Mouse (Mus musculus) megakaryocyte, embryonic 14.5 days (primary cell): ENCODE data around the gene Tmem248. TPM values are rescaled to one million over a fixed set of nuclear protein-coding genes. Genes with fewer than 3 reads are reported as not detected.

ENCODE experiments used
- H3K27me3 ChIP-seq: replicated peaks from 2 replicates; pipeline ENCODE3; 2012; ENCODE audit warnings: inconsistent platforms
- H3K36me3 ChIP-seq: replicated peaks from 2 replicates; pipeline ENCODE3; 2012; ENCODE audit warnings: low read length, inconsistent platforms, mixed read lengths
- H3K4me1 ChIP-seq: 2 replicates; pipeline ENCODE4 v1.6.1; 2012; ENCODE audit warnings: inconsistent platforms
- H3K4me3 ChIP-seq: replicated peaks from 2 replicates; pipeline ENCODE3; 2012; ENCODE audit warnings: moderate library complexity, mild to moderate bottlenecking, inconsistent platforms
- H3K9me3 ChIP-seq: 2 replicates; pipeline ENCODE4 v1.6.1; 2012; ENCODE audit warnings: inconsistent platforms
- FLI1 ChIP-seq: IDR thresholded peaks from 2 replicates; pipeline ENCODE4 v1.6.1; 2012; ENCODE audit warnings: low read length, inconsistent platforms, mixed read lengths
- GATA1 ChIP-seq: IDR thresholded peaks from 3 replicates; pipeline ENCODE4 v1.6.1; 2012; ENCODE audit warnings: mixed read lengths, low read length, inconsistent platforms, borderline replicate concordance
- polyA plus RNA-seq: library from polyadenylated mRNA; stranded (reverse); fragments of >175 nt; gene quantifications from 2 replicates; pipeline ENCODE4 v1.2.3, GENCODE M21; 2012; ENCODE audit warnings: low replicate concordance; ENCODE audit not compliant: insufficient read depth

Tmem248 gene
- polyA plus RNA-seq, 1 experiment = 29.8 TPM

DNA sequence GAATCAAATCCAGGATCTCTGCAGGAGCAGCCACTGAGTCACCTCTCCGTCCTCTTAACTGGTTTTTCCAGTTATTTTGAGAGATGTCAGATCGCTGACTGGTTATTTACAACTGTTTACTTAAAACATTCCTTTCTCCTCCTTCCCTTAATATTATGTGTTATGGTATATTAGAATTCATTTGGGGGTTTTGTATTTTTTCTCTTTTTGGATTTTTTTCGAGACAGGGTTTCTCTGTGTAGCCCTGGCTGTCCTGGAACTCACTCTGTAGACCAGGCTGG is 34.4 kb upstream of the Tmem248 start:
- peaks cover 66% of the 10 kb centered on the region for H3K36me3 ChIP-seq
- no peaks in the 10 kb centered on the region for H3K27me3 ChIP-seq
- no peaks in the 10 kb centered on the region for H3K9me3 ChIP-seq
- H3K4me3 ChIP-seq = peak overlapping the region; percentile 50
- peaks cover 91% of the 10 kb centered on the region for H3K4me1 ChIP-seq
- no peak for TF ChIP-seq GATA1

GRCm38 (mm10) chr5:130184193-130184856 is 32.6 kb upstream of the Tmem248 start:
- peaks cover 86% of the 10 kb centered on the region for H3K4me1 ChIP-seq
- TF ChIP-seq FLI1 = no peak
- no peak for TF ChIP-seq GATA1
- H3K27me3 ChIP-seq = no peaks in the 10 kb centered on the region
- peak overlapping the region; percentile 46 for H3K4me3 ChIP-seq
- H3K9me3 ChIP-seq = no peaks in the 10 kb centered on the region
- peaks cover 79% of the 10 kb centered on the region for H3K36me3 ChIP-seq

DNA sequence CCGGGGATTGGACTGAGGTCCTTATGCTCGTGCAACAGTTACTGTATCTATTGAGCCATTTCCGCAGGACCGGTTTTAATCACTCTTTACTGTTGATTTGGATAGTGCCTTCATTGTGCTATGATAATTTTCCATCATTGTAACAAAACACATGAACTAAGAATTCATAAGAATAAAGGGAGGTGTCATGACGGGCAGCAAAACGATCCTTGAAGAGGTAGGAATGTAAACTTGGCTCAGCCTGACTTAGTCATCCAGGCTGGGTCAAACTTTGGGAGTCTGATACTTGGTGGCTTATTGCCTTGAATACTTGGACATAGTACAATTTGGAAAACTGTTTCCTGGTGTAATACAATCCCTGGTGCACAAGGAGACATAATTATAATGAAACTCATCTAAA is 31.6 kb upstream of the Tmem248 start:
- peaks cover 81% of the 10 kb centered on the region for H3K4me1 ChIP-seq
- peaks cover 85% of the 10 kb centered on the region for H3K36me3 ChIP-seq
- TF ChIP-seq GATA1 (no peak), FLI1 (no peak)
- H3K9me3 ChIP-seq = no peaks in the 10 kb centered on the region
- H3K4me3 ChIP-seq = no peak overlapping the region
- no peaks in the 10 kb centered on the region for H3K27me3 ChIP-seq

- no peaks in the 10 kb centered on the region for H3K9me3 ChIP-seq
Measured at GRCm38 (mm10) chr5:130187383-130187782, 29.5 kb upstream of the Tmem248 start.

GRCm38 (mm10) chr5:130190909-130191308 is 26.0 kb upstream of the Tmem248 start:
- Histone ChIP-seq H3K9me3 (no peaks in the 10 kb centered on the region), H3K4me3 (no peak overlapping the region), H3K4me1 (peaks cover 68% of the 10 kb centered on the region), H3K27me3 (no peaks in the 10 kb centered on the region), H3K36me3 (peaks cover 97% of the 10 kb centered on the region)
- TF ChIP-seq GATA1 (no peak), FLI1 (no peak)

More at GRCm38 (mm10) chr5:130187383-130187782, 29.5 kb upstream of the Tmem248 start:
- Histone ChIP-seq H3K27me3 (no peaks in the 10 kb centered on the region), H3K4me3 (no peak overlapping the region), H3K36me3 (peaks cover 91% of the 10 kb centered on the region), H3K4me1 (peaks cover 71% of the 10 kb centered on the region)
- no peak for TF ChIP-seq FLI1
- no peak for TF ChIP-seq GATA1

DNA sequence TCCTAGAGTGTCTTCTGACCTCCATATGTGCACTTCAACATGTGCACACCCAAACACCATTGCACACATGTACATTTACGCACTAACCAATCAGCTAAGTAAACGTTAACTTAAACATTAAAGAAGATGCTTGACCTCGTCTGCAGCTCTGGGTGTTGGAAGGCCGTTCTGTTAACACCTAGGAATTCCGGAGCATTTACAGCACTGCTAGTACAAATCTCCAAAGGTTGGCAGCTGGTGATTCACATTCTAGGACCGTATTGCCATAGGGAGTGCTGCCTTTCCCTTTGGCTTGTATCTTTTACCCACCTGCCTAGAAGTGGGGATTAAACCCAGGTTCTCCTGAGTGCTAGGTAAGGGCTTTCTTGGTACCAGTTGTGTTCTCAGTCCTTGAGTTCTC is 25.0 kb upstream of the Tmem248 start:
- no peak overlapping the region for H3K4me3 ChIP-seq
- peaks cover 100% of the 10 kb centered on the region for H3K36me3 ChIP-seq

GRCm38 (mm10) chr5:130192356-130192944 is 24.4 kb upstream of the Tmem248 start:
- no peaks in the 10 kb centered on the region for H3K27me3 ChIP-seq
- no peak overlapping the region for H3K4me3 ChIP-seq
- H3K4me1 ChIP-seq = peaks cover 70% of the 10 kb centered on the region
- no peaks in the 10 kb centered on the region for H3K9me3 ChIP-seq
- H3K36me3 ChIP-seq = peaks cover 100% of the 10 kb centered on the region
- TF ChIP-seq FLI1 (no peak), GATA1 (no peak)

More for the DNA sequence above, 25.0 kb upstream of the Tmem248 start:
- peaks cover 68% of the 10 kb centered on the region for H3K4me1 ChIP-seq
- TF ChIP-seq GATA1 (no peak), FLI1 (no peak)
- no peaks in the 10 kb centered on the region for H3K27me3 ChIP-seq
- no peaks in the 10 kb centered on the region for H3K9me3 ChIP-seq

- H3K4me3 ChIP-seq = no peak overlapping the region
- no peaks in the 10 kb centered on the region for H3K9me3 ChIP-seq
- TF ChIP-seq FLI1 = no peak
- no peak for TF ChIP-seq GATA1
- H3K4me1 ChIP-seq = peaks cover 71% of the 10 kb centered on the region
- H3K27me3 ChIP-seq = no peaks in the 10 kb centered on the region
- H3K36me3 ChIP-seq = peaks cover 100% of the 10 kb centered on the region
Measured at GRCm38 (mm10) chr5:130193760-130194159, 23.1 kb upstream of the Tmem248 start.

GRCm38 (mm10) chr5:130196307-130196706 is 20.6 kb upstream of the Tmem248 start:
- peak overlapping the region; percentile 71 for H3K4me3 ChIP-seq
- peaks cover 100% of the 10 kb centered on the region for H3K36me3 ChIP-seq
- no peaks in the 10 kb centered on the region for H3K9me3 ChIP-seq
- H3K4me1 ChIP-seq = peaks cover 63% of the 10 kb centered on the region
- H3K27me3 ChIP-seq = no peaks in the 10 kb centered on the region
- TF ChIP-seq GATA1 (no peak), FLI1 (no peak)

- Histone ChIP-seq H3K9me3 (no peaks in the 10 kb centered on the region), H3K4me1 (peaks cover 57% of the 10 kb centered on the region), H3K27me3 (no peaks in the 10 kb centered on the region), H3K4me3 (no peak overlapping the region), H3K36me3 (peaks cover 98% of the 10 kb centered on the region)
- TF ChIP-seq FLI1 (no peak), GATA1 (no peak)
Measured at GRCm38 (mm10) chr5:130197454-130197853, 19.4 kb upstream of the Tmem248 start.
